Mouse (Mus musculus) liver, embryonic 16.5 days (tissue): ENCODE results near the gene Dars2. TPM values are rescaled to one million over a fixed set of nuclear protein-coding genes. Genes with fewer than 3 reads are reported as not detected.

ENCODE experiments used
- ATAC-seq: fragments of 200-750 bp; cut with Nextera tagmentation; 2 replicates; pipeline ENCODE4 v1.8.0; 2017; ENCODE audit warnings: low read depth, mild to moderate bottlenecking, moderate number of reproducible peaks, moderate library complexity
- H3K27ac ChIP-seq: fragments of 300-500 bp; sonication (generic); 2 replicates; pipeline ENCODE4 v1.5.1; 2014; ENCODE audit warnings: mild to moderate bottlenecking, low read length
- H3K27me3 ChIP-seq: fragments of 300-500 bp; sonication (generic); 2 replicates; pipeline ENCODE4 v1.6.1; 2014; ENCODE audit warnings: low read depth, low read length, mixed read lengths; ENCODE audit not compliant: control insufficient read depth, insufficient read depth
- H3K36me3 ChIP-seq: fragments of 300-500 bp; sonication (generic); 2 replicates; pipeline ENCODE4 v1.6.1; 2014; ENCODE audit warnings: mild to moderate bottlenecking; ENCODE audit not compliant: control insufficient read depth, insufficient read depth
- H3K4me1 ChIP-seq: fragments of 300-500 bp; sonication (generic); 2 replicates; pipeline ENCODE4 v1.6.1; 2014; ENCODE audit warnings: low read depth, low read length, mixed read lengths; ENCODE audit not compliant: control insufficient read depth
- H3K4me2 ChIP-seq: fragments of 300-500 bp; sonication (generic); 2 replicates; pipeline ENCODE4 v1.6.1; 2014; ENCODE audit warnings: low read depth, low read length, mixed read lengths
- H3K4me3 ChIP-seq: fragments of 300-500 bp; sonication (generic); 2 replicates; pipeline ENCODE4 v1.5.1; 2014; ENCODE audit warnings: low read depth, mild to moderate bottlenecking, low read length
- H3K9ac ChIP-seq: fragments of 300-500 bp; sonication (generic); 2 replicates; pipeline ENCODE4 v1.6.1; 2014; ENCODE audit warnings: low read depth, low read length
- H3K9me3 ChIP-seq: fragments of 300-500 bp; sonication (generic); replicated peaks from 2 replicates; pipeline ENCODE4 v1.6.1; 2016; ENCODE audit warnings: low read length; ENCODE audit not compliant: control insufficient read depth
- WGBS: fragments of 180-500 bp; shearing (Covaris S2); extraction: QIAGEN DNeasy Blood & Tissue Kit; methylation state at CpG from one replicate; pipeline ENCODE4 v1.1.7; 2014; ENCODE audit not compliant: insufficient replicate concordance; 5-methylcytosine and 5-hydroxymethylcytosine counted together
- polyA plus RNA-seq: library from polyadenylated mRNA; unstranded; fragments of >200 nt; fragmentation: Nextera tagmentation; extraction: Ambion mirVana; gene quantifications from 2 replicates; pipeline ENCODE4 v1.2.1, GENCODE M21; 2015

The Dars2 gene
- polyA plus RNA-seq, 1 experiment from 2014 or later = 25.6 TPM

GRCm38 (mm10) chr1:161037026-161037425, 33.4 kb downstream of the Dars2 start:
- Histone ChIP-seq H3K4me1 (peaks cover 19% of the 10 kb centered on the region), H3K27ac (peak overlapping the region; percentile 99), H3K4me3 (peak overlapping the region; percentile 84), H3K27me3 (no peaks in the 10 kb centered on the region), H3K9me3 (no peaks in the 10 kb centered on the region), H3K4me2 (peak overlapping the region; percentile 87), H3K36me3 (peaks cover 34% of the 10 kb centered on the region), H3K9ac (peak overlapping the region; percentile 84)
- ATAC-seq = no peak
- 2% methylated on average over 1 of the region's 1 CpGs for WGBS

GRCm38 (mm10) chr1:161036411-161036841, 34.0 kb downstream of the Dars2 start:
- Histone ChIP-seq H3K27ac (peak overlapping the region; percentile 99), H3K4me3 (peak overlapping the region; percentile 84), H3K27me3 (no peaks in the 10 kb centered on the region), H3K9me3 (no peaks in the 10 kb centered on the region), H3K9ac (peak overlapping the region; percentile 84), H3K4me1 (peaks cover 19% of the 10 kb centered on the region), H3K4me2 (peak overlapping the region; percentile 87), H3K36me3 (peaks cover 31% of the 10 kb centered on the region)
- 0% methylated on average over 5 of the region's 5 CpGs for WGBS
- ATAC-seq = no peak

- H3K4me1 ChIP-seq = peaks cover 19% of the 10 kb centered on the region
Measured at GRCm38 (mm10) chr1:161035786-161036404, 34.6 kb downstream of the Dars2 start.

GRCm38 (mm10) chr1:161035281-161035785, 35.1 kb downstream of the Dars2 start:
- 0% methylated on average over 14 of the region's 14 CpGs for WGBS
- H3K27me3 ChIP-seq = no peaks in the 10 kb centered on the region
- no peaks in the 10 kb centered on the region for H3K9me3 ChIP-seq
- peak; percentile 35 for ATAC-seq
- peak overlapping the region; percentile 87 for H3K4me2 ChIP-seq
- peaks cover 30% of the 10 kb centered on the region for H3K36me3 ChIP-seq
- H3K4me1 ChIP-seq = peaks cover 19% of the 10 kb centered on the region
- H3K27ac ChIP-seq = peak overlapping the region; percentile 99
- H3K4me3 ChIP-seq = peak overlapping the region; percentile 84
- H3K9ac ChIP-seq = peak overlapping the region; percentile 84

More at GRCm38 (mm10) chr1:161035786-161036404, 34.6 kb downstream of the Dars2 start:
- under 1% methylated on average over 6 of the region's 6 CpGs for WGBS
- Histone ChIP-seq H3K27ac (peak overlapping the region; percentile 99), H3K9me3 (no peaks in the 10 kb centered on the region), H3K4me3 (peak overlapping the region; percentile 84), H3K36me3 (peaks cover 30% of the 10 kb centered on the region), H3K27me3 (no peaks in the 10 kb centered on the region), H3K9ac (peak overlapping the region; percentile 84), H3K4me2 (peak overlapping the region; percentile 87)
- ATAC-seq = no peak

GRCm38 (mm10) chr1:161034435-161035280, 35.8 kb downstream of the Dars2 start, which contains the start of gene Zbtb37:
TSS of gene Zbtb37 (minus strand) at chr1:161034849.
- under 1% methylated on average over 66 of the region's 76 CpGs for WGBS
- peak within 1 kb of the TSS; percentile 99 for H3K27ac ChIP-seq
- no peaks in the 10 kb centered on the region for H3K27me3 ChIP-seq
- peaks cover 19% of the 10 kb centered on the region for H3K4me1 ChIP-seq
- H3K4me2 ChIP-seq = peak within 1 kb of the TSS; percentile 87
- peaks cover 30% of the 10 kb centered on the region for H3K36me3 ChIP-seq
- ATAC-seq = peak; percentile 88
- H3K9me3 ChIP-seq = no peaks in the 10 kb centered on the region
- H3K9ac ChIP-seq = peak within 1 kb of the TSS; percentile 84
- peak within 1 kb of the TSS; percentile 84 for H3K4me3 ChIP-seq

- H3K4me3 ChIP-seq = peak overlapping the region; percentile 84
- no peaks in the 10 kb centered on the region for H3K9me3 ChIP-seq
- H3K27me3 ChIP-seq = no peaks in the 10 kb centered on the region
- H3K4me2 ChIP-seq = peak overlapping the region; percentile 80
- peak overlapping the region; percentile 99 for H3K27ac ChIP-seq
- H3K4me1 ChIP-seq = peaks cover 19% of the 10 kb centered on the region
- peak overlapping the region; percentile 79 for H3K9ac ChIP-seq
- under 1% methylated on average over 21 of the region's 21 CpGs for WGBS
- no peak for ATAC-seq
- H3K36me3 ChIP-seq = peaks cover 27% of the 10 kb centered on the region
Measured at GRCm38 (mm10) chr1:161033856-161034434, 36.5 kb downstream of the Dars2 start.

GRCm38 (mm10) chr1:161032345-161032744, 38.1 kb downstream of the Dars2 start:
- WGBS = 63% methylated on average over 7 of the region's 7 CpGs
- Histone ChIP-seq H3K9me3 (no peaks in the 10 kb centered on the region), H3K4me1 (peaks cover 15% of the 10 kb centered on the region), H3K4me2 (no peak overlapping the region), H3K9ac (no peak overlapping the region), H3K4me3 (no peak overlapping the region), H3K27me3 (no peaks in the 10 kb centered on the region), H3K36me3 (peaks cover 13% of the 10 kb centered on the region), H3K27ac (no peak overlapping the region)
- ATAC-seq = no peak

- H3K4me1 ChIP-seq = peaks cover 14% of the 10 kb centered on the region
- H3K9me3 ChIP-seq = no peaks in the 10 kb centered on the region
- H3K9ac ChIP-seq = no peak overlapping the region
- H3K4me2 ChIP-seq = no peak overlapping the region
- no peaks in the 10 kb centered on the region for H3K27me3 ChIP-seq
- peaks cover 10% of the 10 kb centered on the region for H3K36me3 ChIP-seq
- no peak overlapping the region for H3K27ac ChIP-seq
- 86% methylated on average over 9 of the region's 9 CpGs for WGBS
- H3K4me3 ChIP-seq = no peak overlapping the region
- no peak for ATAC-seq
Measured at GRCm38 (mm10) chr1:161031881-161032280, 38.6 kb downstream of the Dars2 start.
